Mouse (Mus musculus) kidney, embryonic 14.5 days (tissue): Measurements from ENCODE around the gene 2410131K14Rik. TPM values are rescaled to one million over a fixed set of nuclear protein-coding genes. Genes with fewer than 3 reads are reported as not detected.

ENCODE experiments used
- ATAC-seq: fragments of 200-750 bp; cut with Nextera tagmentation; 2 replicates; pipeline ENCODE4 v1.8.0; 2017; ENCODE audit warnings: moderate number of reproducible peaks, mild to moderate bottlenecking, moderate TSS enrichment, moderate library complexity; ENCODE audit not compliant: low FRiP score, low TSS enrichment
- H3K27ac ChIP-seq: fragments of 300-500 bp; sonication (generic); 2 replicates; pipeline ENCODE4 v1.5.1; 2014; ENCODE audit warnings: low read depth, mild to moderate bottlenecking, low read length, moderate library complexity, mixed read lengths
- H3K27me3 ChIP-seq: fragments of 300-500 bp; sonication (generic); 2 replicates; pipeline ENCODE4 v1.6.1; 2014; ENCODE audit warnings: mild to moderate bottlenecking, low read length; ENCODE audit not compliant: control insufficient read depth, insufficient read depth
- H3K36me3 ChIP-seq: fragments of 300-500 bp; sonication (generic); 2 replicates; pipeline ENCODE4 v1.6.1; 2014; ENCODE audit warnings: low read length, mixed read lengths; ENCODE audit not compliant: control insufficient read depth, insufficient read depth
- H3K4me1 ChIP-seq: fragments of 300-500 bp; sonication (generic); 2 replicates; pipeline ENCODE4 v1.6.1; 2014; ENCODE audit warnings: low read length, mixed read lengths; ENCODE audit not compliant: control insufficient read depth, insufficient read depth
- H3K4me2 ChIP-seq: fragments of 300-500 bp; sonication (generic); replicated peaks from 2 replicates; pipeline ENCODE4 v1.6.1; 2014; ENCODE audit warnings: low read depth, mild to moderate bottlenecking, low read length
- H3K4me3 ChIP-seq: fragments of 300-500 bp; sonication (generic); 2 replicates; pipeline ENCODE4 v1.5.1; 2014; ENCODE audit warnings: mild to moderate bottlenecking, low read length
- H3K9ac ChIP-seq: fragments of 300-500 bp; sonication (generic); 2 replicates; pipeline ENCODE4 v1.6.1; 2014; ENCODE audit warnings: low read depth, mild to moderate bottlenecking, low read length, moderate library complexity
- H3K9me3 ChIP-seq: fragments of 300-500 bp; sonication (generic); 2 replicates; pipeline ENCODE4 v1.6.1; 2016; ENCODE audit warnings: low read length; ENCODE audit not compliant: control insufficient read depth
- WGBS: fragments of 180-500 bp; shearing (Covaris S2); extraction: QIAGEN DNeasy Blood & Tissue Kit; methylation state at CpG from one replicate; pipeline ENCODE4 v1.1.7; 2014; 5-methylcytosine and 5-hydroxymethylcytosine counted together
- polyA plus RNA-seq: library from polyadenylated mRNA; unstranded; fragments of >200 nt; fragmentation: Nextera tagmentation; extraction: Ambion mirVana; gene quantifications from 2 replicates; pipeline ENCODE4 v1.2.1, GENCODE M21; 2014

Gene 2410131K14Rik
- polyA plus RNA-seq, 1 experiment from 2014 or later, result 10.9 TPM

DNA sequence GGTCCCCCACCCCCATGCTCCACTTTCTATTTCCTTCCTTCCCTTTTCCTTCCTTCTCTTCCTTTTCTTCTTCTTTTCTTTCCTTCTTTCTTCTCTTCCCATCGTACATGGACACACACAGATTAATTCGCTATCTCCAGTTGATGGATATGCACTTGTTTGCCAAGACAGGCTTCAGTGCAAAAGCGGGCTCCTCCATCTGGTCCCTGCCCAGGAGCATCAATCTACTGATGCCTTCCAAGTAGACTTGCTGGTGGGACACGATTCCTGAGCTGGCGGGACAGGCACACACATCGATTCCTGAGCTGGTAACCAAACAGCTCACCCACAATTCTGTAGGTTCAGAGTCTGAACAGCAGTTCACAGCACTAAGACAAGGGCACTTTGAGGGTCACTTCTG lies 68.7 kb downstream of the 2410131K14Rik start:
- Histone ChIP-seq H3K9me3 (no peaks in the 10 kb centered on the region), H3K27ac (no peak overlapping the region), H3K4me2 (no peak overlapping the region), H3K9ac (no peak overlapping the region), H3K4me1 (0 out of 2 replicates have a peak, but pooled peaks cover under 1% of the 10 kb centered on the region), H3K4me3 (no peak overlapping the region), H3K36me3 (no peaks in the 10 kb centered on the region), H3K27me3 (0 out of 2 replicates have a peak, but pooled peaks cover 3% of the 10 kb centered on the region)
- no peak for ATAC-seq
- 95% methylated on average over 6 of the region's 6 CpGs for WGBS

Other genes starting within 250 kb of the 2410131K14Rik start
- 10.1 and 12.3 TPM in 2 replicates for gene Tesc, start 217.5 kb upstream of the 2410131K14Rik start, polyA plus RNA-seq
- 22.8 and 28.6 TPM in 2 replicates for gene Fbxw8, start 89.8 kb upstream of the 2410131K14Rik start, polyA plus RNA-seq
- gene Hrk, start 80.6 kb upstream of the 2410131K14Rik start, polyA plus RNA-seq, result 0.03 and 0.04 TPM in 2 replicates
- 3.2 and 4.2 TPM in 2 replicates for gene Rnft2, start 111 bp upstream of the 2410131K14Rik start, polyA plus RNA-seq